Mouse (Mus musculus) forebrain, embryonic 16.5 days (tissue): ENCODE measurements around the gene Stard7. TPM values are rescaled to one million over a fixed set of nuclear protein-coding genes. Genes with fewer than 3 reads are reported as not detected.
A peak's percentile ranks its signal among the peaks of the same experiment; 100 is the strongest.

ENCODE experiments used
- ATAC-seq: fragments of 200-750 bp; cut with Nextera tagmentation; 2 replicates; pipeline ENCODE4 v1.8.0; 2017; ENCODE audit warnings: mild to moderate bottlenecking, moderate library complexity
- H3K27ac ChIP-seq: fragments of 300-500 bp; sonication (generic); 2 replicates; pipeline ENCODE4 v1.5.1; 2014; ENCODE audit warnings: low read length, control low read depth
- H3K27me3 ChIP-seq: fragments of 300-500 bp; sonication (generic); replicated peaks from 2 replicates; pipeline ENCODE4 v1.6.1; 2014; ENCODE audit warnings: low read length; ENCODE audit not compliant: control insufficient read depth, insufficient read depth
- H3K36me3 ChIP-seq: fragments of 300-500 bp; sonication (generic); 2 replicates; pipeline ENCODE4 v1.6.1; 2014; ENCODE audit not compliant: control insufficient read depth, insufficient read depth
- H3K4me1 ChIP-seq: fragments of 300-500 bp; sonication (generic); replicated peaks from 2 replicates; pipeline ENCODE4 v1.6.1; 2014; ENCODE audit warnings: low read length; ENCODE audit not compliant: control insufficient read depth, insufficient read depth
- H3K4me2 ChIP-seq: fragments of 300-500 bp; sonication (generic); 2 replicates; pipeline ENCODE4 v1.6.1; 2014; ENCODE audit warnings: mild to moderate bottlenecking, low read length, control low read depth
- H3K4me3 ChIP-seq: fragments of 300-500 bp; sonication (generic); replicated peaks from 2 replicates; pipeline ENCODE4 v1.5.1; 2014; ENCODE audit warnings: mild to moderate bottlenecking, low read length, control low read depth
- H3K9ac ChIP-seq: fragments of 300-500 bp; sonication (generic); replicated peaks from 2 replicates; pipeline ENCODE4 v1.6.1; 2014; ENCODE audit warnings: low read depth, low read length, control low read depth
- H3K9me3 ChIP-seq: fragments of 300-500 bp; sonication (generic); 2 replicates; pipeline ENCODE4 v1.6.1; 2016; ENCODE audit warnings: low read length; ENCODE audit not compliant: control insufficient read depth
- WGBS: fragments of 180-500 bp; shearing (Covaris S2); extraction: QIAGEN DNeasy Blood & Tissue Kit; methylation state at CpG from one replicate; pipeline ENCODE4 v1.1.7; 2014; 5-methylcytosine and 5-hydroxymethylcytosine counted together
- polyA plus RNA-seq: library from polyadenylated mRNA; unstranded; fragments of >200 nt; fragmentation: Nextera tagmentation; extraction: Ambion mirVana; gene quantifications from 2 replicates; pipeline ENCODE4 v1.2.1, GENCODE M21; 2015

Gene Stard7
- polyA plus RNA-seq, 1 experiment from 2014 or later, result 98.3 TPM

GRCm38 (mm10) chr2:127251880-127252527, 18.0 kb upstream of the Stard7 start:
- no peak for ATAC-seq
- H3K27me3 ChIP-seq, result no peaks in the 10 kb centered on the region
- no peak overlapping the region for H3K27ac ChIP-seq
- WGBS, result 86% methylated on average over 3 of the region's 3 CpGs
- H3K9me3 ChIP-seq, result no peaks in the 10 kb centered on the region
- no peak overlapping the region for H3K4me2 ChIP-seq
- no peaks in the 10 kb centered on the region for H3K36me3 ChIP-seq
- H3K9ac ChIP-seq, result no peak overlapping the region
- no peak overlapping the region for H3K4me3 ChIP-seq
- peaks cover 23% of the 10 kb centered on the region for H3K4me1 ChIP-seq

DNA sequence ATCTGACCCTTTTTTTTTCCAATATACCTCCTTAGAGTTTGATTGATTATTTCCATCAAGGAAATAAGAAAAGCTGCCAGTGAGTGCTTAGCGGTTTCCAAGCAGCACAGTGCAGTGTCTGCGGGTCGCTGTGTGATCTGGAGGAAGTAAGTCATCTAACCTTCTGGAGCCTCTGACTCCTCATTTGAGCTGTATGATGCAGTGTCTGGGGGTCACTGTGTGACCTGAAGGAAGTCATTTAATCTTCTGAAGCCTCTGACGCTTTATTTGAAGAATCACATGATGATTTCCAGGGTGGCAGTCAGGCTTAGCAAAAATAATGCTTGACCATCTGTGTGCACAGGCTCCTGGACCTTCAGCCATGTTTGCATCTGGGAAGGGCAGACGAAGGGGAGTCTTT, 17.2 kb upstream of the Stard7 start:
- Histone ChIP-seq H3K27ac (no peak overlapping the region), H3K36me3 (peaks cover 7% of the 10 kb centered on the region), H3K4me2 (no peak overlapping the region), H3K4me1 (peaks cover 22% of the 10 kb centered on the region), H3K9ac (no peak overlapping the region), H3K9me3 (no peaks in the 10 kb centered on the region), H3K27me3 (no peaks in the 10 kb centered on the region), H3K4me3 (no peak overlapping the region)
- WGBS, result 91% methylated on average over 5 of the region's 5 CpGs
- no peak for ATAC-seq

DNA sequence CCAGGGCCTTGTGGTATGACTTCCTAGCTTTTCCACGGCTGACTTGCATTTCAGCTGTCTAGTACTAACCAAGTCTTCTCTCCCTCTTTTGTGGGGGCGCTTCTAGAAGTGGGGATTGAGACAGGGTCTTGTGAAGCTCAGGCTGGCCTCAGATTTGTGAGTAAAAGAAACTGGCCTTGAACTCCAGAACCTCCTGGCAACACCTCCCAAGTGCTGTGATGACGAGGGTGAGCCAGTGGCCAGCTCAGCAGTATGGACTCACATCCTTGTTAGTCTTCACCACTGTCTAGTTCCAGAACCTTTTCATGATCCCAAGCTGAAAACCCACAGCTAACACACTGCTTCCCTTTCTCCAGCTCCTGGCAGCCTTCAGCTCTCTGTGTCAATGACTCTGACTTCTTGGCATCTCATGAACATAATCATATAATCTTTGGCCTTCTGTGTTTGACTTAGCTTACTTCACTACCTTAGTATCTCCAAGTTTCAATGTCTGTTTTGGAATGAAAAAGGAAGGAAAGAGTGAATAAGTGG, 15.3 kb upstream of the Stard7 start:
- peaks cover 11% of the 10 kb centered on the region for H3K4me1 ChIP-seq
- no peaks in the 10 kb centered on the region for H3K27me3 ChIP-seq
- no peak overlapping the region for H3K27ac ChIP-seq
- no peaks in the 10 kb centered on the region for H3K9me3 ChIP-seq
- no peak overlapping the region for H3K4me3 ChIP-seq
- ATAC-seq, result no peak
- no peak overlapping the region for H3K9ac ChIP-seq
- H3K36me3 ChIP-seq, result peaks cover 21% of the 10 kb centered on the region
- WGBS, result 87% methylated on average over 3 of the region's 3 CpGs
- H3K4me2 ChIP-seq, result no peak overlapping the region

- Histone ChIP-seq H3K36me3 (peaks cover 21% of the 10 kb centered on the region), H3K27ac (no peak overlapping the region), H3K4me1 (peaks cover 5% of the 10 kb centered on the region), H3K27me3 (no peaks in the 10 kb centered on the region), H3K4me3 (no peak overlapping the region), H3K9me3 (no peaks in the 10 kb centered on the region), H3K4me2 (no peak overlapping the region), H3K9ac (no peak overlapping the region)
- 92% methylated on average over 6 of the region's 6 CpGs for WGBS
- ATAC-seq, result no peak
Observed at GRCm38 (mm10) chr2:127255294-127255693, 14.7 kb upstream of the Stard7 start.

DNA sequence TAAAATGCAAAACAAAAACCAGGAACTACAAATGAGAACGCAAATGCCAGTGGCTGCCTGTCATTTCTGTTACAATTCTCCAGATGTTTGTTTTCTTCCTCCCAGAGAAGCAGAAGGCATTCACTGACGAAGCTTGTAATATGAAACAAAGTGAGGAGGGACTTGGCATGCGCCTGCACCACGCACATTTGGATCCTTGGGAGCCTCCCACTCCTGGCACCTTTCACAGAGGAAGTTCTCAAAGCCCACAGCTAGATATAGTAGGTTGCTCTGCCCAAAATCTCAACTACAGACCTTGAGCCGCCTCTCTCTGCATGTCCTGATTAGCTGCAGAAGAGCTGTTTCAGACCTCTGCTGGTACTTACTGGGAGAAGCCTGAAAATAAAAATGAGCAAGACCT, 10.7 kb upstream of the Stard7 start:
- 88% methylated on average over 5 of the region's 5 CpGs for WGBS
- Histone ChIP-seq H3K36me3 (peaks cover 21% of the 10 kb centered on the region), H3K27me3 (no peaks in the 10 kb centered on the region), H3K27ac (no peak overlapping the region), H3K9me3 (no peaks in the 10 kb centered on the region), H3K4me3 (no peak overlapping the region), H3K4me2 (no peak overlapping the region), H3K4me1 (no peaks in the 10 kb centered on the region), H3K9ac (no peak overlapping the region)
- no peak for ATAC-seq

DNA sequence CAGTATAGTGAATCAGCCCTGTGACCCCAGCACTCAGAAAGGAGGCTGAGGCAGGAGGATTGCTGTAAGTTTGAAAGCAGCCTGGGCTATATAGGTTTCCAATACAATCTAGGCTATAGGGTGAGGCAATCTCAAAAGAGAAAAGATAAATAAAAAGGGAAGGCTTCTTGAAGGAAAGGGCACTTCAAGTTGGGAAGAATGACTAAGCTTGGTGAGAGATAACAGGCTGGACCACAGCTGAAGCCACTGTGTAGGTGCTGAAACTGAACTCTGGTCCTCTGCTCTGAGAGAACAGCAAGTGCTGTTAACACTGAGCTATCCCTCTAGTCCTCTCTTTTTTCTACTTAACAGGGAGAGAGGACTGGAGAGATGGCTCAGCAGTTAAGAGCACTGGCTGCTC, 7.5 kb upstream of the Stard7 start:
- H3K4me2 ChIP-seq, result no peak overlapping the region
- no peak overlapping the region for H3K27ac ChIP-seq
- no peaks in the 10 kb centered on the region for H3K27me3 ChIP-seq
- no peak overlapping the region for H3K4me3 ChIP-seq
- H3K9ac ChIP-seq, result no peak overlapping the region
- H3K4me1 ChIP-seq, result no peaks in the 10 kb centered on the region
- no peak for ATAC-seq
- H3K9me3 ChIP-seq, result no peaks in the 10 kb centered on the region
- peaks cover 17% of the 10 kb centered on the region for H3K36me3 ChIP-seq

GRCm38 (mm10) chr2:127267854-127268253, 2.2 kb upstream of the Stard7 start:
- no peaks in the 10 kb centered on the region for H3K36me3 ChIP-seq
- H3K4me1 ChIP-seq, result peaks cover 9% of the 10 kb centered on the region
- 37% methylated on average over 4 of the region's 4 CpGs for WGBS
- H3K9me3 ChIP-seq, result no peaks in the 10 kb centered on the region
- H3K4me3 ChIP-seq, result no peak overlapping the region
- H3K27ac ChIP-seq, result no peak overlapping the region
- ATAC-seq, result no peak
- no peak overlapping the region for H3K9ac ChIP-seq
- no peak overlapping the region for H3K4me2 ChIP-seq
- no peaks in the 10 kb centered on the region for H3K27me3 ChIP-seq

- peak; percentile 93 for ATAC-seq
- Histone ChIP-seq H3K9me3 (no peaks in the 10 kb centered on the region), H3K4me1 (peaks cover 19% of the 10 kb centered on the region), H3K27me3 (no peaks in the 10 kb centered on the region), H3K9ac (peak overlapping the region; percentile 87), H3K36me3 (no peaks in the 10 kb centered on the region), H3K4me3 (peak overlapping the region; percentile 99), H3K4me2 (peak overlapping the region; percentile 49), H3K27ac (peak overlapping the region; percentile 93)
- WGBS, result 0% methylated on average over 63 of the region's 75 CpGs
Observed at GRCm38 (mm10) chr2:127270300-127271041, 453 bp downstream of the Stard7 start.

DNA sequence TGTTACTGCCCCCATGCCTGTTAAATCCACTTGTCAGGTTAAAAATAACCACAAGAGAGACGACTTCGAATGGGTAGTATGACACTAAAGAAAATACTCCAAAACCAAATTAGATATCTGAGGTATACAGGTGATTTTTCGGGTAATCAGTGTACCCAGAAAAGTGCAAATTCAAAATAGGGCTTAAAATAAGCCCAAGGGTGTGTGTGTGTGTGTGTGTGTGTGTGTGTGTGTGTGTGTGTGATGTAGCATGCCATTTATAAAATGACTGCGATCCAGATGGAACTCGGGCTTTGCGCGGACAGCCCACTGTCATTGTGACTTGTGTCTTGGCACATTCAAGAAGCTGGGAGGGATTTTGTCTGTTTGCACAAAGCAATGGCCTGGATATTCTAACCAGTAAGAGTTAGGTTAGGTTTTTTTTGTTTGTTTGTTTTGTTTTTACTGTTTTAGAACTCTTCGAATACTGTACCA, 1.1 kb downstream of the Stard7 start:
- peaks cover 20% of the 10 kb centered on the region for H3K4me1 ChIP-seq
- peak overlapping the region; percentile 93 for H3K27ac ChIP-seq
- no peak for ATAC-seq
- H3K27me3 ChIP-seq, result no peaks in the 10 kb centered on the region
- no peaks in the 10 kb centered on the region for H3K36me3 ChIP-seq
- WGBS, result 7% methylated on average over 8 of the region's 8 CpGs
- peak overlapping the region; percentile 49 for H3K4me2 ChIP-seq
- peak overlapping the region; percentile 99 for H3K4me3 ChIP-seq
- no peaks in the 10 kb centered on the region for H3K9me3 ChIP-seq
- peak overlapping the region; percentile 87 for H3K9ac ChIP-seq
